Mouse (Mus musculus): ENCODE measurements around the gene Tnfaip8l2. TPM values are rescaled to one million over a fixed set of nuclear protein-coding genes. Genes with fewer than 3 reads are reported as not detected.

The Tnfaip8l2 gene
- total RNA-seq (2021) = under 1 TPM; 0.48 to 0.97 TPM
- long read RNA-seq, experiment 1 = 0 reads
- long read RNA-seq, experiment 2, partial matches to known transcripts = 0 of 1 reads
- long read RNA-seq, experiment 2, other reads (novel, unspliced or antisense) = 0 of 1 reads

DNA sequence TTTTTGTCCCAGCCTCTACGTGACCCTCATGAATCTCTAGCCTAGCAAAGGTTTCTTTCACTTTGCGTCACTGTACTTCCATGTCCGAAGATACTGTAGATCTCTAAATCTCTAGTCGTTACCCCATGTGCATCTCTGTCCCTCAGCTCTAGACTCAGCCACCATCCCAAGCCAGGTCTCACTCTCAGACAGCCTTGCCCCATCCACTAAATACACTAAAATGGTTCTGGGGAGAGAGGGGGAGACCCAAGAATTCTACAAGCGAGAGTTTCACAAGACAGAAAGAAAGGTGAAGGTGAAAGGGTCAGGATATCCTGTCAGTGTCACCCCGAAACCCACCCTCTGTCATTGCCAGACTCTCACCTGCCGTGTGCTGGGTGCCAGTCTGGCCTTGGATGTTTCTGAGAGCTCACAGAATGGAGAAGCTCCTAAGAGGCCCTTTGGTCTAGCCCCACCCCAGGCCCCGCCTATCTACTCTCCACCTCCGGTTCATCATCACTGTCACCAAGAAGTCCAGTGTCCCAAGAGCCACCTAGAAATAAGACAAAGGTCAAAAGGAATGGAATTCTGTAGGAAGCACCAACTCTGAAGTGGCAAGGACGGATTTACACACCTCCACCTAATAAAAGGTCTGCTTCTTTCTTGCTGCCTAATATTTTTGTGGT, at the start of gene Tnfaip8l2:
TSS of gene Tnfaip8l2 (minus strand) at position 409 of the 665 bp plus-strand sequence.
- DNase-seq = no peak

DNA sequence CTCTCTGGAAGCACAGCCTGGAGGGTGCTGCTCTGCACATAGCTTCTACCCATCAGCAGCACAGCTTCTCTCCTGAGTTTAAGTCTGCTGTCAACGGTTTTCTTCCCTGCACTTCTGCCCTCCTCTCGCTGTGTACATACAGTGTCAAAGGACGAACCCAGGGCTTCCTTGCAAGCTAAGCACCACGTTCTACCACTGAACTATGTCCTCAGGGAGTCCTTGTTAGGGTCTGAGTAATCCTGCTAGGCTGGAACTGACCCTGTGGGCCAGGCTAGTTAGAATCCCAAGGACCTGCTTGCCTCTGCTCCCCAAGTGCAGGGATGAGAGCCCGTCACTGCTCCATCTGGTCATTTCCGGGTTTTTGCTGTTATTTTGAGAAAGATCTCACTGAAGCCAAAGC, 44.7 kb upstream of the Tnfaip8l2 start:
- no peak for DNase-seq

DNA sequence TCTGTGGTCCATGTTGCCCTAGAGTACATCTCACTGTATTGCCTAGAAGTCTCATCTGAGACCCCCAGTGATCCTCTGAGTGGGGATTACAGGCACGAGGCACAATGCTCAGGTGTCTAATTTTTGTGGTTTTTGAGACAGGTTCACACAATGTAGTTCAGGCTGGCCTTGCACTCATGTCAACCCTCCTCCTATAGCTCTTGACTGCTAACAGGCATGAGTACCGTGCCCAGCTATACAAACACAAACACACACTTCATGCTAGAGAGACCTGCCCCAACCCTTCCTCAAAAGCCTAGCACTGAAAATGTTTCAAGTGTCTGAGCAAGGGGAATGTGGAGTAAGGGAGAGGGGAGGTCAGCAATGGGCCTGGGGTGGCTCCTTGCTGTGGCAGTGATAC, 43.9 kb upstream of the Tnfaip8l2 start:
- DNase-seq = no peak

DNA sequence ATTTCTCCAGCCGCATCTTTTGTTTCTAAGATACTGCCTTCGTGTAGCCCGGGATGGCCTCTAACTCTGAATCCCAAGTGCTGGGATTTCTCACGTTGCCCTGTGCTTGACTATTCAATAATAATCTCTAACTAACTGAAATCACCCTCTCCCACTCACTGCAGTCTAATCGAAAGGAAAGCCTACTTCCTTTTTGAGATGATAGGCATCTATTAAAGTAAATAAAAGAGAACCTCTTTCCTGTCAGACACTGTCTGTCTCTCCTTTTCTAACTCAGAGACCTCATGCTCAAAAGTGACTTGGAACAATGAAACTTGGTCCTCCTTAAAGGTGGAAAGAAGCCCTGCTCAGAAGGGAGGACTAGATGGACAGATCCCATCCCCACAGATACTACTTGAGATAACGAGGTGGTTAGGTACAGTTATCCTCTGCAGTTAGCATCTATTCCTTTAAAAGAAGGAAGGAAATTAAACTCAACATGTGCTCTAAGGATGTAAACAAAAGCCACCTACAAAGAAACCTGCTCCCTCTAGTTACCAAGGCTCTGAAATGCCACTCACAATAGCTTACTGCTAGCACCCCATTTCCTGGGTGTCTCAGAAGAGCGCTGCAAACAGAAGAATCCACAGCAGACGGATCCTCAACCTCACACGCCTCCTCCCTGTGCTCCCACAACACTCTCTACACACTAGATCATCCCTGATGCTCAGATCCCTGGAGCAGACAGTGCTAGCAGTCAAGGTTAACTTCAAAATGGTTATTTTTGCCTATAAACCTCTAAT, 42.8 kb upstream of the Tnfaip8l2 start:
- no peak for DNase-seq

DNA sequence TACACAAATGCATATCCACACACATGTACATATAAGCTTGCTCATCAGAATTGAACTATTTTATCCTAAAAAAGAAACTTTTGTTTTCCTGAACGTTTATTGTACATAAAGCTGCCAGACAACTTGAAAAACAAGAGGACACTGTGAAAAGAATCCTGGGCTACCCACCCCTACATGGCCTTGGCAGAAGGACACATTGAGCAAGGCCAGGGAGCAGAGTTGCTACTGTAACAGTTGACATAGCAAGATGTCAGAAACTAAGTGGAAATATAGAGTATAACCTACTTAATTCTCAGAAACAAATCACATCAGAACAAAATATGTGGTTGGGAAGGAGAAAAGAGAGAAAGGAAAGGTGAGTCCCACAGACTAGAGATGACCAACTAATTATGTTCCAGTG, 39.7 kb upstream of the Tnfaip8l2 start:
- DNase-seq = no peak

DNA sequence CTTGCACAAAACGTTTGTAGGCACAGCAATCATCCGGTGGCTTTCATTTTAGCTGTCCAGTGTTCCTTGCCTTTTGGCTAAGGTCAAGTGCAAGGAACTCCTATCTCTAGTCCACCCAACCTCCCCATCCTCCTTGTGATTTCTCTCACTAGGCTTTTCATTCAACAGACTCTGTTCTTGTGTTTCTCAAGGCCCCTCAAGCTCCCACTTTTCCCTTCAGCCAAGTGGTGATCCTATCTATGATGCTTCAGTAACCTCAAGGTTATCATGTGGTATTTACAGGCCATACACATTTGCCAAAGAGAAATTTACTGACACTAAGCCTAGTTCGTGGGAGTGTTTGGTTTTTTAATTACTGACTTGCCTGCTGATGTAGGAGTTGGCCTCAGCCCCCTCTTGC, 37.7 kb upstream of the Tnfaip8l2 start:
- DNase-seq = no peak

DNA sequence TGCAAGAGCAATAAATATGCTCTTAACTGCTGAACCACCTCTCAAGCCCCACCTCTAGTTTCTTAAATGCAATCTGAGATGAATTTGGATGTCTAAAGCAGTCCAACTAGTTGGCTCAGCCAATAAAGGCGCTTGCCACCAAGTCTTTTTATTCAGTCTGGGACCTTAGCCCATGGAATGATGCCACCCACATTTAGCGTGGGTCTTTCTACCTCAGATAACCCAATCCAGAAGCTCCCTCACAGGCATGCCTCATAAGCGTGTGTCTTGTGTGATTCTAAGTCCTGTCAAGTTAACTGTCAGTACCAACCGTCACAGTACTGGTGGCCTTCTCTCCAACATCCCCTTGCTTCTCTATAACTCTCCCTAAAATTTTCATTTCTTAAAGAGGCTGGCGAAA, 36.8 kb upstream of the Tnfaip8l2 start:
- DNase-seq = no peak

DNA sequence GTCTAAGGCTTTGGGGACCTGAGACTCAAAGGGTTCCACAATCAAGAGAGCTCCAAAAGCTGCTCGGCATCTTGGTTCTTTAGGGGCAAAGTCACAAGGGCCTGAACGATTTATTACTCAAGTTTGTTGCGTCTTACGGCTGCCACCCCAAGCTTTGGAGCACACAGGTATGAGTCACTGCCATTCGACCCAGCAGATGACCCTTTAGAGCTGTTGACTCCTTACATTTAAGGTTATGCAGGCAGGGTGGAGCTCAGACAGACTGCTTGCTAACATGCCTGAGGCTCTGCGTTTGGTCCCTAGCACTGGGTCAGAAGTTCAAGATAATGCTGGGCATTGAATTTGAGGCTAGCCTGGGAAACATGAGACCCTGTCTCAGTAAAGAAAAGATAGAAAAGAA, 35.4 kb upstream of the Tnfaip8l2 start:
- DNase-seq = no peak

DNA sequence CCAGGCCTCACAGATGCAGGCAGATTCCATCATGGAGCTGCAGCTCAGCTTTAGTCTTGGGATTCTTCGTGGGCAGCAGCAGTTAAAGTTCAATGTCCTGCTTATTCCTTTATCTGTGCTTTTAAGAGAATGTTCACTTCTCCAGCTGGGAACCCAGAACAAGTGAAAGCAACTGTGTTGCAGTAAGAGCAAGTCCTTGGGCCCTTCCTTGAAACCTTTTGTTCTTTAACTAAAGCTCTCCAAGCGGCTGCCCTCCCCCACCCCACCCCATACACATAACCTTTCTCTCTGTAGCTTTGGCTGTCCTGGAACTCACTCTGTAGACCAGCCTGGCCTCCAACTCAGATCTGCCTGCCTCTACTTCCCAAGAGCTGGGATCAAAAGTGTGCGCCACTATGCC, 34.3 kb upstream of the Tnfaip8l2 start:
- DNase-seq = no peak

DNA sequence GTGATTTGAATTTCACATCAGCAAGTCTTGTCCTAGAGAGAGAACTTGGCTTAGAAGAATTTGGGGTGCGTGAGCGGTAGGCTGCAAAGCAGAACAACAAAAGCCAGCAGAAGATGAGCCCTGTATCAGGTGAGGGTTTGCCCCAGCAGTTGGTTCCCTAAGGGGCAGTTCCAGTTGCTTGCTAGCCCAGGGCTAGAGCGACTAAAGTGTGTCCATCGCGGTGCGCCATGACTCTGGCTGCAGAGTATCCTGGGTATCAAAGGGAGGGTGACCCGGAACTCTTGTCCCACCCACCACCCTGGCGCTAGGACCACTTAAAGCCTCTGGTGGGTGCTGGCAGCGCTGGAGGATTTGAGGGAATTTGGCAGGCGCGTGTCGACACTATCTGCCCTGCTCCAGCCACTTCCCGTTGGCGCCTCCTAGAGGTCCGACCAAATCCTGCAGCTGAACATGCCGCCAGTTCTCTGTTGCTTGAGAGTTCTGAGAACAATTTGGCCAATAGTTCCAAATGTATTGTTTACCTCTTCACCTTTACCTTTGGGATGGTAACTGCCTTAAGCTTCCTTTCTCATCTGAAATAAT, 31.9 kb upstream of the Tnfaip8l2 start:
- DNase-seq = peak; percentile 79

DNA sequence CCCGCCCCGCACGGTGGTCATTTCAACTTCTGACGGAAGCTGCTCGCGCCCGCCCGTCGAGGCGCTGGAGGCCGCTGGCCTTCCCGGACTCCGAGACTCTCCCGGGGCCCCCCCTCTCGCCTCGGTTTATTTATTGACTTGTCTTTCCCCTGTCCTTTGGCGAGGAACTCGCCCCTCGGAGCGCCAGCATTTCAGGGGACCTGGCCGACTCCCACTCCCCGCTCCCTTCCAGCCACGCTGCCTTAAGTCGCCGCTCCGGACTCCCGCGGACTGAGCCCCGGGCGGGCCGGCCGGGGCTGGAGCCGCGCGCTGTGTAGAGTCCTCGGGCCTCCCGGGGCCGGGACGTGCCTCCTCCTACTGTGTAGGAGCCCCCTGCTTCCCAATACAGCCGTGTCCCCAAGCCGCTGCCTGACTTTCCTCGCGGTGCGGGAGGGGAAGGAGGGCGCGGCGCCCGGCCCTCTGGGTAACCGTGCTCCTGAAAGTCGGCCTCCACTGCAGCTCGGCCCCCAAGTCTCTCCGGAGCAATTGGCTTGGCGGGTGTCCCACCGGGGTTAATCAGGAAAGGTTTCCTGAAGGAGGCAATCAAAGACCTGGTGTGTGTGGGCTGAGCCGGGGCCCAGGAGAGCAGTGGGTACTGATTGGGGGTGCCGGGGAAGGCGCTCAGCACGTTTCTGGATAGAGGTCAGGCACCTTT, 31.2 kb upstream of the Tnfaip8l2 start:
- DNase-seq = peak; percentile 39

DNA sequence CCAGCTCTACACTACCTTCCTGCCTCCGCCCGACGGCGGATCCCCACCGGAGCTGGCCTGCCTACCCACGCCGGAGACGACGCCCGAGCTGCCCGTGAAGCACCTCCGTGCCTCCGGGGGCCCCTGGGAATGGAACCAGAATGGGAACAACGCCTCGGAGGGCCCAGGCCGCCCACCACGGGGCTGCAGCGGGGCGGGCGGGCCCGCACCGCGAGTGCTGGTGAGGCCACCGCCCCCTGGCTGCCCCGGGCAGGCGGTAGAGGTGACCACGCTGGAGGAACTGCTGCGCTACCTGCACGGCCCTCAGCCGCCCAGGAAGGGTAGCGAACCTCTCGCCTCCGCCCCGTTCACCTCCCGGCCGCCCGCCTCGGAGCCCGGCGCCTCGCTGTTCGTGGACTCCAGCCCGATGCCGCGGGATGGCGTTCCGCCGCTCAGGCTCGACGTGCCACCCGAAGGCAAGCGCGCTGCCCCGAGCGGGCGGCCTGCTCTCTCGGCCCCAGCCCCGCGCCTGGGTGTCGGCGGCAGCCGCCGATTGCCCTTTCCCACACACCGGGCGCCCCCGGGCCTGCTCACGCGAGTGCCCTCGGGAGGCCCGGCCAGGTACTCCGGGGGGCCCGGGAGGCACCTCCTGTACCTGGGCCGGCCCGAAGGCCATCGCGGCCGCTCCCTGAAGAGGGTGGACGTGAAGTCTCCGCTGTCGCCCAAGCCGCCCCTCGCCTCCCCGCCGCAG, 30.5 kb upstream of the Tnfaip8l2 start:
- DNase-seq = no peak

DNA sequence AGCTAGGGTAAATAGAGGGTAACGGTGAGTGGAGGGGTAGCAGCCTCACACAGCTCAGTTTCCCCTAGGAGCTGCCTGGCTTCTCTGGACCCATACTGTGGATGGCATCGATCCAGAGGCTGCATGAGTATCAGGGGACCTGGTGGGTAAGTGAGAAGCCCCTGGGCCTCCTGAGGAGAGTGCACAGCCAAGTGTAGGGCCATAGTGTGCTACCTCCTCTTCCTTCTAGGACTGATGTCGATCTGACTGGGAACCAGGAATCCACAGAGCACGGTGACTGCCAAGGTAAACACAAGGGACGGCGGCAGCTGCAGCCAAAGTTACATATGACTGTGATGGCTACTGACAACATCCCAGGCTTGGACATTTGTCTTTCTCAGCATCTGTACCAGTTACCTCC, 28.9 kb upstream of the Tnfaip8l2 start:
- DNase-seq = no peak

DNA sequence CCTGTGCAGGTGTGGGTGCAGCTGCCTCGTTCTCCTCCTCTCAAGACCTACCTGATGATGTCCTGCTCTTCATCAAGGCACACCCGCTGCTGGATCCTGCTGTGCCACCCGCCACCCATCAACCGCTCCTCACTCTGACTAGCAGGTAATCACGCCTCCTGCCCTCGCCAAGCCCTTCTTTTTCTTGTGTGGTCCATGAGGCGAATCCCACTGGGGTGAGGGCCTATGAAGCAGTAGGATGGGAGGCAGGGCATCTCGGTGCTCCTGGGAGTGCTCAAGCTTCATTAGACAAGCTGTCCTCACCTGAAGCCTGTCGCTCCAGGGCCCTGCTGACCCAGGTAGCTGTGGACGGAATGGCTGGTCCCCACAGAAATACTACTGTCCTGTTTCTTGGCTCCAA, 27.8 kb upstream of the Tnfaip8l2 start:
- DNase-seq = no peak

DNA sequence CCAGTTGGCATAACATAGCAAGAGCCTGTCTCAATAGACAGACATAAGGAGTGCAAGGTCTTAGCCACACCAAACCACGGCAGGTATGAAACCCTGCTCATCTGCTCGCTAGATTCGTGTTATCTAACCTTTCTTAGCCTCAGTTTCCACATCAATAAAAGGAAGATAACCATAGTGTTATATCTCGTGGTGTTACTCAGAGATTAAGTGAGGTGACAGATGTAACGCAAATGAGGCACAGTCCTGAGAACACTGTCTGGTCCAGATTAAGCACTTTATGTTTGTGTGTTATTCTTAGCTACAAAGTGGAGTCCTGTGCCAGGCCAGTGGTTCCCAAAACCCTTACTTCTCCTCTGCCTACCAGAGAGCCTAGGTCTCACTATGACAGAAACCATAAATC, 22.7 kb upstream of the Tnfaip8l2 start:
- no peak for DNase-seq

DNA sequence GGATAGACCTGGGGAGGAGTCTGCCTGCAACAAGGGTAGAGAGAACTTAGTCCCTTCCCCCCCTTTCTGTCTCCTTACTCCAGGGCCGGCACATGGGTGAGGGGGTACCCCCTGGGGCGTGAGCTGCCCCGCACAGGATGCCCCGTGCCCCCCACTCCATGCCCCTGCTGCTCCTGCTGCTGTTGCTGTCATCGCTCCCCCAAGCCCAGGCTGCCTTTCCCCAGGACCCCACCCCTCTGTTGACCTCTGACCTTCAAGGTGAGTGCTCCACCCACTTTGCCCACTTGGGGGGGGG, 22.0 kb upstream of the Tnfaip8l2 start:
- DNase-seq = no peak

DNA sequence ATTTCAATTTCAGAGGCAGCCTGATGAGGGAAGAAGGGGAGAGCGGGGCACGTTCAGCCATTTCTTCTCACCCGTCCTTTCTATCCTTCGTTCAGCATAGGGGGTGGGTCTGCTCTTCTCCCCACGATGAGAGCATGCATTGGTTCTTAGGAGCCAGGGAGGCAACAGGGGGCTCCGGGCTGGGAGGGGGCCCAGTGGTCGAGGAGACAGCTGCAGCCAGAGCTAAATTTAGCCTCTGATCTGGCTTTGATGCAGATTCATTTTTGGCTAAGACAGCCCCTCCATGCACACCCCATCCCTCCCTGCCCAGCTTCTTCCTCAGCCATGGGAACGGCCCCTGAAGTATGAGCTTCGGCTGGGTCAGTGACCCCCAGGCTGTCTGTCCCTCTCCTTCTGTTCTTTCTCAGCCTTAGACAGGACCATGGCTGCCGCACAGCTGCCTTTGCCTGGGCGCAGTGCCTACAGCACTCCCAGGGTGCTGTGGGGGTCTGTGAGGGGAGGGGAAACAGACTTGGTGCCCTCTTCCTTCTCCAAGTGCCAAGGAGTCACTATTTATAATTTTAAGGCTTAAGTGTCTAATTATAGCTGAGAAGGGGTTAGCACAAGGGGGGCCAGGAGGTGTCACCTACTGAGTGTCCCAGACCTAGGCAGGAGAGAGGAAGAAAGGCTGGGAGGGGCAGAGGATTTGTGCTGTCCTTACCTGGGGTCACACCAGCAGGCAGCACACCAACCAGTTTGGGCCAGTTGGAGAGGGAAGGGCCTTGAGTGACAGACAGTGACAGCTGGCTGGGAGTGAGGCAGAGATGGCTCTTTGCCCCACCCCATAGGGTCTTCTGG, 21.5 kb upstream of the Tnfaip8l2 start:
- peak; percentile 91 for DNase-seq

DNA sequence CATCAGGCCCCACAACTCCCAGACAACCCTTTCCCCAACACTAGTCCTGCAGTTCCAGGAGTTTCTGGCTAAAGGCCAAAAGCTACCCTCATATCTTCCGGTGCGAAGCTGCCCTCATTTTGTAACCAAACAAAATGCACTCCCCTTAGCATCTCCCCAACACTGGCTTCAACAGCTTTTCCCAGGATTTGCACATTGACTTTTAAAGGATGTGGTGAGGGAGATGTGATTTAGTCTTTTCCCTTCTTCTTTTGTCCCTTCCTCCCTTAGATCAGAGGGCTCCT, 20.1 kb upstream of the Tnfaip8l2 start:
- no peak for DNase-seq

DNA sequence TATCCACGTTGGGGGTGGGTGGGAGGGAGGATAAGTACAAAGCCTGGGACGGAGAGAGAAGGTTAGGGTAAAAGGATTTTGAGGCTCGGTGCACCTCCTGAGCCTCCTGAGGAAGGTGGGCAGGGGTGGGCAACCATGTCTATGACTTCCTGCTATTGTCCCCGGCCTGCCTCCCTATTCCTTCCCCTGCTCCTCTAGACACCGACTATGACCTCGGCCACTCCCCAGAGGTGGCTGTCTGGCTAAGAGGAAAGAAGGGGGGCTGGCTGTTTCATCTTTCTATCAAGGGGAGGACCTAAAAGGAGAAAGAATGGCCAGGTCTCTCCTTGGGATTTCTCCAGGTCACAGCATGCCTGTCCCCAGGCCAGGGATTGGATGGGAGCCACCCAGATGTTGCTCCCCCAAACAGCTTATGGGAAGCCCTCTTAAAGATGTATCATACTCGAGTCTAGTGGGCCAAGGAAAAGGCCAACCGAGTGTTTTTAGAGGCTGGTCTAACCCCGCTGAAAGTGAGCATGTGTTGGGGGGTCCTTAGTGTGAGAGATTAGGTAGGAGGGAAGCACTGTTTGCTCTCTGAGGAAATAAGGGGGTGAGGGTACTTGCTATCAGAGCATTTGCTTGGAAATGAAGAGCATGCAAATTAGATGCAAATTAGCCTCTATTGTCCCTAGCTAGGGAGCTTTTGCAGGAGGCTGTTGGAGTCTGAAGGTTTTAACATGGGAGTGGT, 19.6 kb upstream of the Tnfaip8l2 start:
- no peak for DNase-seq

DNA sequence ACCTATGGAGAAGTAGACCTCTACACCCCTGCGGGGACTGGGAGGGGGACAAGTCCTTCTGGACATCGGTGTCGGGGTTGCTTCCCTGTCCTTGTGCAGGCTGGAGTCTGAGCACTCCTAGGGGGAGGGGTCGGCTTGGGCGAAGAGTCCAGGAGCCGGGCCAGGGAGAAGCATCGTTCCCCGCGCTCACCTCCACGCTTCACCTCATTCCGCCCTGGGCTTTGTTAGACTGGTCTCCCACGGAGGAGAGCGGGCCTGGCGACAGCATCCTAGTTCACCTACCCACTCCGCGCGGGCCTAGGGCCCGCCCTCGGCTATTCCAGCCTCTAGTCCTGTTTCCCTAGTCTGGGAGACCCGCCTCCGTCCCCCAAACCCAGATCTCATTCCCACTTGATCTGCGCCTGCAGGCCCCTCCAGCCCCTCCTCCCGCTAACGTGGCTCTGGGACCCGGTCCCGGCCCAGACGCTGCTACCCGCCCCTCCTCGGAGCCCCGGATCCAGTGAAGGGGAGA, 18.9 kb upstream of the Tnfaip8l2 start:
- no peak for DNase-seq

Data from gastrocnemius, postnatal 25 days (tissue).